Mouse (Mus musculus) stomach, embryonic 14.5 days (tissue): Measurements from ENCODE around the gene Gm20458. TPM values are rescaled to one million over a fixed set of nuclear protein-coding genes. Genes with fewer than 3 reads are reported as not detected.
A peak's percentile ranks its signal among the peaks of the same experiment; 100 is the strongest.

Source experiments
- ATAC-seq: fragments of 200-750 bp; cut with Nextera tagmentation; 2 replicates; pipeline ENCODE4 v1.8.0; 2017; ENCODE audit warnings: low read depth, moderate TSS enrichment; ENCODE audit not compliant: insufficient number of reproducible peaks, insufficient read depth, low FRiP score
- H3K27ac ChIP-seq: fragments of 300-500 bp; sonication (generic); 2 replicates; pipeline ENCODE4 v1.5.1; 2014; ENCODE audit warnings: mild to moderate bottlenecking, low read length, moderate library complexity, mixed read lengths
- H3K27me3 ChIP-seq: fragments of 300-500 bp; sonication (generic); 2 replicates; pipeline ENCODE4 v1.6.1; 2014; ENCODE audit warnings: low read length, control low read depth, mixed read lengths; ENCODE audit not compliant: control insufficient read depth, insufficient read depth
- H3K36me3 ChIP-seq: fragments of 300-500 bp; sonication (generic); 2 replicates; pipeline ENCODE4 v1.6.1; 2014; ENCODE audit warnings: mild to moderate bottlenecking, control low read depth, low read length, moderate library complexity, mixed read lengths; ENCODE audit not compliant: control insufficient read depth, insufficient read depth
- H3K4me1 ChIP-seq: fragments of 300-500 bp; sonication (generic); 2 replicates; pipeline ENCODE4 v1.6.1; 2014; ENCODE audit warnings: low read length, control low read depth, mixed read lengths; ENCODE audit not compliant: control insufficient read depth, insufficient read depth
- H3K4me2 ChIP-seq: fragments of 300-500 bp; sonication (generic); replicated peaks from 2 replicates; pipeline ENCODE4 v1.6.1; 2014; ENCODE audit warnings: low read depth, low read length, control low read depth
- H3K4me3 ChIP-seq: fragments of 300-500 bp; sonication (generic); 2 replicates; pipeline ENCODE4 v1.5.1; 2014; ENCODE audit warnings: low read depth, low read length, control low read depth
- H3K9ac ChIP-seq: fragments of 300-500 bp; sonication (generic); replicated peaks from 2 replicates; pipeline ENCODE4 v1.6.1; 2014; ENCODE audit warnings: low read depth, mild to moderate bottlenecking, control low read depth, low read length, moderate library complexity, mixed read lengths
- H3K9me3 ChIP-seq: fragments of 300-500 bp; sonication (generic); 2 replicates; pipeline ENCODE4 v1.6.1; 2016; ENCODE audit warnings: low read depth, low read length, control low read depth; ENCODE audit not compliant: control insufficient read depth
- WGBS: fragments of 180-500 bp; shearing (Covaris S2); extraction: QIAGEN DNeasy Blood & Tissue Kit; methylation state at CpG from one replicate; pipeline ENCODE4 v1.1.7; 2014; 5-methylcytosine and 5-hydroxymethylcytosine counted together
- polyA plus RNA-seq: library from polyadenylated mRNA; unstranded; fragments of >200 nt; fragmentation: Nextera tagmentation; extraction: Ambion mirVana; gene quantifications from 2 replicates; pipeline ENCODE4 v1.2.1, GENCODE M21; 2014

Gm20458 gene
- polyA plus RNA-seq, 1 experiment from 2014 or later, result 7.0 TPM

- ATAC-seq, result no peak
- 74% methylated on average over 9 of the region's 9 CpGs for WGBS
- no peaks in the 10 kb centered on the region for H3K27me3 ChIP-seq
- no peaks in the 10 kb centered on the region; the same call in 1 of the 2 replicates for H3K36me3 ChIP-seq
- no peak overlapping the region for H3K4me3 ChIP-seq
- H3K4me2 ChIP-seq, result no peak overlapping the region
- no peak overlapping the region for H3K9ac ChIP-seq
- no peaks in the 10 kb centered on the region for H3K9me3 ChIP-seq
- H3K4me1 ChIP-seq, result peaks cover 12% of the 10 kb centered on the region; the same call in 1 of the 2 replicates
- H3K27ac ChIP-seq, result no peak overlapping the region
Observed at GRCm38 (mm10) chr2:164487812-164488211, 27.0 kb downstream of the Gm20458 start.

DNA sequence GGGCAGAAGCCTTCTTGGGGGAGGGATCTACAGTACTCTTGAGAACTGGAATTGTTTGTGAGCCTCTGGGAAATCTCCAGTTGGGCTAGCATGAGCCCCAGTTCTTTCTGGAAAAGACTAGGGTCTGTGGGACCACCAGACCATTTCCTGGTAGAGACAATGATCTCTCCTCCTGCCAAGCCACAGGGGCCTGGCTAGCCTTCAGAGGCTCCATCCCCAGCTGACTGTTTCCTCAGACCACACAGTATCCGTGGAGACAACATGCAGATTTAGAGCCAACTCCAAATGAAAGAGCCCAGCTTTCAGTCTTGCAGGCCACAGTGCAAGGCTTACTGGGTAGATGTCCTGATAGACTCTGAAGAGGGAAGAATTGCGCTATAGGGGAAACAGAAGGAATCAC is 33.4 kb downstream of the Gm20458 start:
- no peak overlapping the region for H3K4me2 ChIP-seq
- H3K4me1 ChIP-seq, result peaks cover 8% of the 10 kb centered on the region; the same call in 1 of the 2 replicates
- H3K4me3 ChIP-seq, result no peak overlapping the region
- no peaks in the 10 kb centered on the region; the same call in 1 of the 2 replicates for H3K36me3 ChIP-seq
- H3K27ac ChIP-seq, result no peak overlapping the region
- H3K9ac ChIP-seq, result no peak overlapping the region
- ATAC-seq, result no peak
- no peaks in the 10 kb centered on the region for H3K27me3 ChIP-seq
- 47% methylated on average over 2 of the region's 2 CpGs for WGBS
- H3K9me3 ChIP-seq, result no peaks in the 10 kb centered on the region

DNA sequence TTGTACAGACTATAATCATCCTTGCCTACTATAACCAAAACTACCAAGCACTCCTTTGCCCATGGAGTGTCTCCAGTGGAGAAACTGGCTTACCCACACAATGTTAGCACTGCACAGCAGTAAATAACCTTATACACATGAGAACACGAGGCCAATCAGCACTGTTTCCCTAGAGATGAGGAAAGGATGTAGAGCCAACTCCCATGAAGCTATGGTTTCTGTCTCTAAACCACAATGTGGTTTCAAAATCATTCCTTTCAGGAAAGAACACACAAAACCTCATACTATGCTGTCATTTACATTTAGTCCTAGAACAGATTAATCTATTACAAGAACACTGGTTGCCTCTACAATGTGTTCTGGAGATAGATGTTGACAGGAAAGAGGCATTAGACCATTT is 35.6 kb downstream of the Gm20458 start:
- Histone ChIP-seq H3K4me2 (peak overlapping the region; percentile 99; the same call in 1 of the 2 replicates), H3K27ac (no peak overlapping the region), H3K4me3 (peak overlapping the region; percentile 89; the same call in 1 of the 2 replicates), H3K9me3 (no peaks in the 10 kb centered on the region), H3K27me3 (no peaks in the 10 kb centered on the region), H3K9ac (no peak overlapping the region), H3K36me3 (peaks cover 11% of the 10 kb centered on the region), H3K4me1 (peaks cover 8% of the 10 kb centered on the region; the same call in 1 of the 2 replicates)
- no peak for ATAC-seq
- 80% methylated on average over 1 of the region's 1 CpGs for WGBS

DNA sequence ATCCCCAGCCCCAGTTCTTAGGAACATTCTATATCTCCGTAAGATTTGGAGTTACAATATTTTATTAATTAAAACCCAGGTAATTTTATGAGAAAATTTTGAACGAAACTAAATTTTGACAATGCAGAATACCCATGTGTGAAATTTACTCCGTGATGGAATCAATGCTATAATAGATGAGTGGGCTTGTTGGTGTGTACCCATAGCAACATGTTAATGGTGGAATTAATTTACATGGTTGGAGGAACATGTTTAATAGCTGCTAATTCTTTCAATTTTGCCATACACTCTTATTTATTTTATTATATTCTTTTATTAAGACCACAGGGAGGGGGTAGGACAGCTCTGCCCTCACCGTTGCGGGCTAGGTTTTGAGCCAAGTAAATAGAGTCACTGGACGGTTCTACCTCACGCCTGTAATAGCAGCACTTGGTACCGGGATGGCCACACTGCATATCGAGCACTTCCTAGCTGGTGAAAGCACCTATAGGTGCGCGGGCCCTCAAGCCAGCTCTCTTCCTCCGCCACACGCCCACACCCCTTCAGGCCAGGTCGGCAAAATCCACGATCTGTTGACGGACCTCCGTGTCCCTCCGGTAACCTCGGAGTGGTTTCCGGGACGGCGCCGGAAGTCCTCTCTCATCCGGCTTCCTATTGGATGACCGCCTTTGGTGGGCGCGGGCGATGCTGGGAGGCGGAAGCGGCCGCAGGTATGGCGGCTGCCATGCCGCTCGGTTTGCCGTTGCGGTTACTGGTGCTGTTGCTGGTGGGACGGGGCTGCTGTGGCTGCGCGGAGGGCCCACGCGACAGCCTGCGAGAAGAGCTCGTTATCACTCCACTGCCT is 36.3 kb downstream of the Gm20458 start, which contains the start of gene Pigt:
Gene Pigt (plus strand): TSS at position 674 of the 844 bp plus-strand sequence.
- H3K27me3 ChIP-seq, result no peaks in the 10 kb centered on the region
- peak; percentile 88 for ATAC-seq
- H3K4me3 ChIP-seq, result peak within 1 kb of the TSS; percentile 89
- peak within 1 kb of the TSS; percentile 52 for H3K9ac ChIP-seq
- H3K4me1 ChIP-seq, result peaks cover 8% of the 10 kb centered on the region; the same call in 1 of the 2 replicates
- H3K27ac ChIP-seq, result no peak within 1 kb of the TSS
- peak within 1 kb of the TSS; percentile 99 for H3K4me2 ChIP-seq
- peaks cover 17% of the 10 kb centered on the region for H3K36me3 ChIP-seq
- no peaks in the 10 kb centered on the region for H3K9me3 ChIP-seq
- 4% methylated on average over 43 of the region's 43 CpGs for WGBS

DNA sequence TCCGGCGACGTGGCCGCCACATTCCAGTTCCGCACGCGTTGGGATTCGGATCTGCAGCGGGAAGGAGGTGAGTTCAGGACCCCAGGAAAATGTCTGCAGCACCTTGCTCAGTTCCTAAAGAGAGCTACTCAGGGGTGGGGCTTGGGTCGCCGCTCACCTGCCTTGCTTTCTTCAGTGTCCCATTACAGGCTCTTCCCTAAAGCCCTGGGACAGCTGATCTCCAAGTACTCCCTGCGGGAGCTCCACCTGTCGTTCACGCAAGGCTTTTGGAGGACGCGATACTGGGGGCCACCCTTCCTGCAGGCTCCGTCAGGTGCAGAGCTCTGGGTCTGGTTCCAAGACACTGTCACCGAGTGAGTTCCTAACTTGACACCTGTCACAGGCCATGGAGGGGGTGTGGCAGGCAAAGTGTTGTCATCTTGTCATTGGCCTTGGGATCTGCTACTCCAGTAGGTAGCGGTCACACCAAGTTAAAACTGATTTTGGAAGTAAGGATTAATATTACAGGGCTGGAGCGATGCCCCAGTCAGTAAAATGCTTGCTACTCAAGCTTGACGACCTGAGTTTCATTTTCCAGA is 37.0 kb downstream of the Gm20458 start:
- no peak overlapping the region for H3K27ac ChIP-seq
- peak overlapping the region; percentile 99 for H3K4me2 ChIP-seq
- H3K9me3 ChIP-seq, result no peaks in the 10 kb centered on the region
- H3K27me3 ChIP-seq, result no peaks in the 10 kb centered on the region
- peak overlapping the region; percentile 89 for H3K4me3 ChIP-seq
- peak overlapping the region; percentile 52 for H3K9ac ChIP-seq
- peaks cover 8% of the 10 kb centered on the region; the same call in 1 of the 2 replicates for H3K4me1 ChIP-seq
- H3K36me3 ChIP-seq, result peaks cover 23% of the 10 kb centered on the region
- WGBS, result 5% methylated on average over 21 of the region's 21 CpGs
- ATAC-seq, result peak; percentile 47; the same call in 1 of the 2 replicates

DNA sequence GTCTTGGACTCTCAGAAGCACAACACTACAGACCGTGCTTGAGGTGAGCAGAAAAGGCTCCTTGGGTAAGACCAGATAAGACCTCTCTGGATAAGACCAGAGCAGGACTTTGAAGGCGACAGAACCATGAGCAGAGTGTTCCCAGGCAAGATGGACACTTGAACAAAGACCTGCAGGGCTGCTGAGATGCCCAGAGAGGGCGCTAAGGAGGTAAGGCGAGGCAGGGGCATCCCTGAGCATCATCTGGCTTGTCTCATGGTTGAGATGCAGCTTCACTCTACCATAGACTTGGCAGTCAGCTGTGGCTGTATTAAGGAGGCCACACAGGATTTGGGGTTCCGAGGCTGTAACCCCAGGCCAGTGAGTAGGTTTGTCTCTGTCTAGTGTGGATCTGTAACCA is 38.5 kb downstream of the Gm20458 start:
- WGBS, result 73% methylated on average over 5 of the region's 5 CpGs
- H3K36me3 ChIP-seq, result peaks cover 37% of the 10 kb centered on the region
- no peak overlapping the region for H3K4me2 ChIP-seq

GRCm38 (mm10) chr2:164500511-164500910 is 39.7 kb downstream of the Gm20458 start:
- H3K4me3 ChIP-seq, result no peak overlapping the region
- no peak overlapping the region for H3K9ac ChIP-seq
- no peak overlapping the region for H3K27ac ChIP-seq
- WGBS, result 91% methylated on average over 7 of the region's 7 CpGs
- H3K4me2 ChIP-seq, result no peak overlapping the region
- H3K9me3 ChIP-seq, result peaks cover 9% of the 10 kb centered on the region; the same call in 1 of the 2 replicates
- peaks cover 48% of the 10 kb centered on the region for H3K36me3 ChIP-seq
- no peaks in the 10 kb centered on the region for H3K27me3 ChIP-seq
- no peak for ATAC-seq
- H3K4me1 ChIP-seq, result peaks cover 8% of the 10 kb centered on the region; the same call in 1 of the 2 replicates

More for the DNA sequence above, 38.5 kb downstream of the Gm20458 start:
- no peak for ATAC-seq
- Histone ChIP-seq H3K4me1 (peaks cover 8% of the 10 kb centered on the region; the same call in 1 of the 2 replicates), H3K9ac (no peak overlapping the region), H3K27me3 (no peaks in the 10 kb centered on the region), H3K9me3 (peaks cover 3% of the 10 kb centered on the region; the same call in 1 of the 2 replicates), H3K4me3 (no peak overlapping the region), H3K27ac (no peak overlapping the region)

DNA sequence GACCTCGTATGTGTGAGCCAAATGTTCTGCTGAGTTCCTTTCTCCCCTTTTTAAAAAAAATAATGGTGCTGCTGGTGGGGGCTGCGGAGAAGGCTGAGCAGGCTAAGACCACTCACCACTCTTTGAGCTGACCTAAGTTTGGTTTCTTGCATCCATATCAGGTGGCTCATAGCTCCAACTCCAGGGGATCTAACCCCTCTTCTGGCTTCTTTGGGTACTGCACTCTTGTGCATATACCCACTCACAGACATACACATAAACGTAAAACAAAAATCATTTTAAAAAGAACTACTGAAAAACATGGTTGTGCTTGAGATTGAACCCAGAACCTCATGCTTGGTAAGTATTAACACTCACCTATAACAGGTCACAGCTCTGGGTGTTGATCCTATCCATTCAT is 44.2 kb downstream of the Gm20458 start:
- Histone ChIP-seq H3K4me1 (no peaks in the 10 kb centered on the region), H3K9ac (no peak overlapping the region), H3K27me3 (no peaks in the 10 kb centered on the region), H3K4me3 (no peak overlapping the region), H3K4me2 (no peak overlapping the region), H3K9me3 (peaks cover 9% of the 10 kb centered on the region; the same call in 1 of the 2 replicates), H3K27ac (no peak overlapping the region), H3K36me3 (peaks cover 52% of the 10 kb centered on the region)
- 96% methylated on average over 3 of the region's 3 CpGs for WGBS
- ATAC-seq, result no peak
